Mouse (Mus musculus): ENCODE data around the gene Fabp2.

The Fabp2 gene

GRCm38 (mm10) chr3:122894772-122895171 is at the start of gene Fabp2:
Fabp2 (plus strand) TSS chr3:122895072.
- in situ Hi-C loops (cut with MboI, MseI), result no loop called here

GRCm38 (mm10) chr3:122848410-122849034 is 46.4 kb upstream of the Fabp2 start:
- in situ Hi-C loops (cut with MboI, MseI), result no loop called here

- in situ Hi-C loops (cut with MboI, MseI), result loop anchor here (25.0 kb wide), 1 partner anchor 1432 kb away; no protein-coding TSS in a partner anchor
Observed at GRCm38 (mm10) chr3:122855149-122855548, 39.7 kb upstream of the Fabp2 start.

- in situ Hi-C loops (cut with MboI, MseI), result loop anchor here (25.0 kb wide), 1 partner anchor 1427 kb away; no protein-coding TSS in a partner anchor
Observed at GRCm38 (mm10) chr3:122859829-122860228, 35.0 kb upstream of the Fabp2 start.

GRCm38 (mm10) chr3:122860573-122861498 is 34.0 kb upstream of the Fabp2 start:
- in situ Hi-C loops (cut with MboI, MseI), result loop anchor here (25.0 kb wide), 1 partner anchor 1426 kb away; no protein-coding TSS in a partner anchor

- in situ Hi-C loops (cut with MboI, MseI), result loop anchor here (25.0 kb wide), 1 partner anchor 1422 kb away; no protein-coding TSS in a partner anchor
Observed at GRCm38 (mm10) chr3:122865092-122865491, 29.8 kb upstream of the Fabp2 start.

- in situ Hi-C loops (cut with MboI, MseI), result loop anchor here (25.0 kb wide), 1 partner anchor 1419 kb away; no protein-coding TSS in a partner anchor
Observed at GRCm38 (mm10) chr3:122868270-122868669, 26.6 kb upstream of the Fabp2 start.

- in situ Hi-C loops (cut with MboI, MseI), result loop anchor here (25.0 kb wide), 1 partner anchor 1416 kb away; no protein-coding TSS in a partner anchor
Observed at GRCm38 (mm10) chr3:122871596-122871995, 23.3 kb upstream of the Fabp2 start.

GRCm38 (mm10) chr3:122876870-122877269 is 18.0 kb upstream of the Fabp2 start:
- in situ Hi-C loops (cut with MboI, MseI), result no loop called here

- in situ Hi-C loops (cut with MboI, MseI), result no loop called here
Observed at GRCm38 (mm10) chr3:122877543-122877942, 17.3 kb upstream of the Fabp2 start.

GRCm38 (mm10) chr3:122878705-122879315 is 16.1 kb upstream of the Fabp2 start:
- in situ Hi-C loops (cut with MboI, MseI), result no loop called here

GRCm38 (mm10) chr3:122887505-122888301 is 7.2 kb upstream of the Fabp2 start:
- in situ Hi-C loops (cut with MboI, MseI), result no loop called here

- in situ Hi-C loops (cut with MboI, MseI), result no loop called here
Observed at GRCm38 (mm10) chr3:122888371-122888819, 6.5 kb upstream of the Fabp2 start.

GRCm38 (mm10) chr3:122895189-122895731 is 388 bp downstream of the Fabp2 start:
- in situ Hi-C loops (cut with MboI, MseI), result no loop called here

- in situ Hi-C loops (cut with MboI, MseI), result no loop called here
Observed at GRCm38 (mm10) chr3:122898254-122898653, 3.4 kb downstream of the Fabp2 start.

GRCm38 (mm10) chr3:122903746-122904433 is 9.0 kb downstream of the Fabp2 start:
- in situ Hi-C loops (cut with MboI, MseI), result loop anchor here (5.0 kb wide), 1 partner anchor 262 kb away; no protein-coding TSS in a partner anchor

- in situ Hi-C loops (cut with MboI, MseI), result no loop called here
Observed at GRCm38 (mm10) chr3:122907841-122908240, 13.0 kb downstream of the Fabp2 start.

- in situ Hi-C loops (cut with MboI, MseI), result no loop called here
Observed at GRCm38 (mm10) chr3:122915493-122915892, 20.6 kb downstream of the Fabp2 start.

- in situ Hi-C loops (cut with MboI, MseI), result no loop called here
Observed at GRCm38 (mm10) chr3:122916191-122916680, 21.4 kb downstream of the Fabp2 start.

GRCm38 (mm10) chr3:122918672-122919071 is 23.8 kb downstream of the Fabp2 start:
- in situ Hi-C loops (cut with MboI, MseI), result no loop called here
